Mouse (Mus musculus): Measurements from ENCODE around the gene Sp110.
"Not testable (repeated sequence)": the region's sequence is repeated elsewhere in the genome, so short reads cannot be mapped to it uniquely, and the experiment has no call there.

The Sp110 gene

DNA sequence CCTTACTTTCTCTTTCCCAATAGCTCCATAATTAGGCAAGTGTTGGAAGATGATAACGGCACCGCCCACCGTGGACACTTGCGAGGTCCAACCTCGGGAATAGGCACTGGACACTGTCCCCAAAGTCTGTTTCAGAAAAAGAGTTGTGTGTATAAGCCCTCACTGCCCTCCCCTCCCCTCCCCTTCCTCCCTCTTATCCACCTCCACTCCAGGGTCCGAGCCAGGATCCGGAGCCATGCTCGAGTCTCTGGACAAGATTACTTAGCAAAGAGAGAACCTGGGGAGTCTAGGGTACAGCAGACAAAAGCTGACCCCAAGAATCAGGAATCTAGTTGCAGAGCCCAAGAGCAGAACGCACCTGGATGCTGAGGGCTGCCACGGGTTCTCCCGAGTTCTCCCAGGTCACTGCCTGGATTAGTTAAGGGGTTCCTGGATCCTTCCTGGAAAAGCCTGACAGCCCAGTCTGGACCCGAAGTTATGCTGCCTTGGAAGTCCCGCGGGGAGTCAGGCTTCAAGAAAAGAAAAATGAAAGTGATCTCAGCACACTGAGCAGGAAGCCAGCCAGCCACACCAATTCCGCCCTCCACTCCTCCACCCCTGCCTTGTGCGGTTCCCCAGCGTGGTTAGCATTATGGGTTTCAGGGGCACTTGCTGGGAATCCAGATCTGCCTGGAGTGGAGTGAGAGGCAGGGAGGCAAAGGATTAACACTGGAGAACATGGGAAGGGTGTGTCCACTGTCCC is at the start of gene Sp110:
Gene Sp110, minus strand, starts transcription at position 547 of the 742 bp plus-strand sequence.
- DNase-seq (ENCODE audit: low spot score in 2 of 2) = not testable (repeated sequence)

DNA sequence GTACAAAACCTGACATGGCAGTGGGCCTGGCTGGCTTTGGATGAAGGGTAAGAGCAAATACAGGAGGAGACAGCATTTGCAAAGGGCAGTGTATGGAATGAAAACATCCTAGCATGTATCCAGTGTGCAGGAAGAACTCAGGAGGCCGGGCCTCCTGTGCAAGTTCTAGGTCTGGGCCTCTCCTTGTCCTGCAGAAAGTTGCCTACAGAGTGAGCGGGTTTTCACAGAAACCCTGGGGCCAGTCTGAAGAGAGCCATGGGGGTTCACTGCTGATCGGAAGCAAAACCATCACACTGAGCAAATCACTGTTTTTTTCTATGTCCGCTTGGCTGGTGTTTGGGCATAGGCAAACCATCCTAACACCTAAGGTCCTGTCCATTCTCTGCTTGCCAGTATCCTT is 39.5 kb upstream of the Sp110 start:
- DNase-seq (ENCODE audit: low spot score in 2 of 2) = not testable (repeated sequence)

DNA sequence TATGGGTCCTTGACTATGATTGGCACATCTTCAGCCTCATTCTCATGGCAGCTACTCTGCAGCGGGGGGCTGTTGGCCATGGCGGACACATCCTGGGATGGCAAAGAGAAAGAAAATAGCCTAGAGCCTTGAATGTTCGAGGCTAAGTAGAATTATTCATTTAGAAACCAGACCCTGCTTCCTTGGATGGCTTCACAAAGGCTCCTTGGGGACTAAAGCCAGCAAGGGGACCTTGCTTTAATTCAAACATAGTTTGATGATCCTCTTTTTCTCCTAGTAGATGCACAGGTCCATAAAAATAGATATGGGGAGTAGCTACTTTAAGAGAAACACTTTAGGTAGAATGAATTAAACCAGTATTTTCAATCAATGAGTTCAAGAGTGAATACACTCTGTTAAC is 38.3 kb upstream of the Sp110 start:
- DNase-seq (ENCODE audit: low spot score in 2 of 2) = not testable (repeated sequence)

DNA sequence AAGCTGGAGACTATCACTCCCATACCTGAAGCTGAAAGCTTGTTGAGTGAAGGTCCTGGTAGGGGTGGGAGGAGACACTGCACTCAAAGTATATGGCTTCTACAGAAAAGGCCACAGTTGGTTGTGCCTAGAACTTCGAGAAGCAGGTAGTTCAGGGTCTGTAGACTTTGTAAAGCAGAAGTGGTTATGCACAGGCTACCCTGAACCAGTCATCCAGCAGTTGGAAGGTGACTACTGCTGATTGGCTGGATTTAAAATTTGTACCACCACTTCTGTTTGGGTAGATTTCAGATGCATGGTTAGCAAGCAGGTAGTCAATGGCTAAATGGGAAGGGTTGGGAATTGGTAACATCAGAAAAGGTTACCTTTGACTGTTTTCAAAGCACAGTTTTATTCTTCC is 20.1 kb upstream of the Sp110 start:
- DNase-seq (ENCODE audit: low spot score in 2 of 2) = not testable (repeated sequence)

DNA sequence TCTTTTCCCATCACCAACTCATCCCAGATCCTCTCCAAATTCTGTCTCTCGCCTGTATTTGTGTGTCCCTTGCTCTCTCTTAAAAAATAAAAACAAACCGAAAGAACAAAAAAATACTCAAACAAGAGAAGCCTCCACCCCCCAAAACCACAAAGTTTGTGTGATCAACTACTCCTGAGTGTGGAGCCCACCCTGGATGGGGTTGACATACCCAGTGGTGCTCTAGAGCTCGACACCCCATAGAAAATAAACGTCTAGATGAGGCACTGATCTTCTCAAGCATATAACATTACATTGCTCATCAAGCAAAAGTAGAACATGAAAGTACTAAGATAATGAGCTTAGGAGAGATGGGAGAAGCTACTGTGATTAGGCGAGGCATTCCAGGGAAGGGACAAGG is 18.5 kb upstream of the Sp110 start:
- not testable (repeated sequence) for DNase-seq (ENCODE audit: low spot score in 2 of 2)

DNA sequence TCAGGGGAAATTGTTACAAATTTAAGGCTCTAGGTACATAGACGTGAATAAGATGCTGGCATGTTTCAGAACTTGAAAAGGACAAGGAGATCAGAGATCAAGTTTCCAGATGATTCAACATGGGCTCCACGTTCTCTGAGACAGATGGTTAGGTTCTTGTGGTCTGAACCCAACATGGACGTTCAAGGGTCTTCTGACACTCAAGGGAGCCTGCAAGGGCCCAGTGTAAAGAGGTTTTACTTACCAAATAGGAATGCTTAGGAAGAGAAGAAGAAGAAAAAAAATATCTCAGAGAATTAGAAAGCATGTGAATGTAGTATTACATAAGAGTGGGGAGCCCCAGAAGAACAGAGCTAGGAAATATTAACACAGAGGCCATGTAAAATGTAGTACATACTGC is 17.2 kb upstream of the Sp110 start:
- not testable (repeated sequence) for DNase-seq (ENCODE audit: low spot score in 2 of 2)

DNA sequence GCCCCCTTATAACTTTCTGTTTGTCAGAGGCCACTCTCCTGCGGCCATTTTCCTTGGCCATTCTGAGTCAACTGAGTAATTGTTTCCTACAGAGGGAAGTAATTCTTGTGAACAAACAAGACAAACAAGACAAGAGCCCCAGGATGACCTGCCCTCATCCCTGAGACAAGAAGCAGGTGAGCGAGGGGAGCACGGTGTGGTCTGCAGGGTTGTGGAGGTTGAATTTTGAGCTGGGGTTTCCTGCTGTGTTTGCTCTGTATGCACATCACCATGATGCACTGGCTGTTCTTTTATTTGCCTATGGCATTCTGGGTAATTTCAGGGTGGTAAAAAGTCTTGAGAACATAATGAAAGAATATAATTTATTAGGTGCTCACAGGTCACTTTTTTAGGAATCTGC is 16.5 kb upstream of the Sp110 start:
- not testable (repeated sequence) for DNase-seq (ENCODE audit: low spot score in 2 of 2)

DNA sequence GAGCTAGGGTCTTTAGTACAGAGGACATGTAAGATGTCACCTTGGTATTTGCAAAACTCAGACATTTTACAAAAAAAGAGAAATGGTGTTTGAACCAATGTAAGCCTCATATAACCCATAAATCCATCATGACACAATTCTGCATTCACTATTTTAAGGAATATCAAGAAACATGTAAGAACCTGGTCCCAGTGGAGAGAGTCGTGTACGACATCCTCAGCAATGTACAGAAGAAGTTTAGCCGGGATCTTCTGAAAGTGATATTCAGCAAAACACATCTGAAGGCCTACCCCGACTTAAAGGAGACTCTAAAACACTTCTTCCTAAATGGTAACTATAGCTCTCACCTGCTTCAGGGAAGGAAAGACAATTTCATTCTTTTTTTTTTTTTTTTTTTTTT is 12.0 kb upstream of the Sp110 start:
- not testable (repeated sequence) for DNase-seq (ENCODE audit: low spot score in 2 of 2)

DNA sequence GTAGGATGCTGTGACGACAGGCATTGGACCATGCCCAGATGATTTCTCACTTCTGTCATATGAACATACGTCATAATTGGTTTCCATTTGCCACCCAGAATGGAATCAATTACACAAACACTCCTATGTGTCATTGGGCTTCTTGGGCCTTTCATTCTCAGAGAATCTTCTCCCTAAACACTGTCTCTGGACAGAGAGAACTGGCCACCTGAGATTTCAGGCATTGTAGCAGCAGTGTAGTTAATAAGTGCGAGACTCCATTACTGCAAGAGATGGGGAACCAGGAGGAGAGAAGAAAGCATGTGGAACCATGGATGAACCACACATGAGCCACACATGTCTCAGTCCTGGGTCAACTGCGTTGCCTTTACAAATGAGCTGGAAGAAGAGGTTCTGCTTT is 9.7 kb upstream of the Sp110 start:
- not testable (repeated sequence) for DNase-seq (ENCODE audit: low spot score in 2 of 2)

DNA sequence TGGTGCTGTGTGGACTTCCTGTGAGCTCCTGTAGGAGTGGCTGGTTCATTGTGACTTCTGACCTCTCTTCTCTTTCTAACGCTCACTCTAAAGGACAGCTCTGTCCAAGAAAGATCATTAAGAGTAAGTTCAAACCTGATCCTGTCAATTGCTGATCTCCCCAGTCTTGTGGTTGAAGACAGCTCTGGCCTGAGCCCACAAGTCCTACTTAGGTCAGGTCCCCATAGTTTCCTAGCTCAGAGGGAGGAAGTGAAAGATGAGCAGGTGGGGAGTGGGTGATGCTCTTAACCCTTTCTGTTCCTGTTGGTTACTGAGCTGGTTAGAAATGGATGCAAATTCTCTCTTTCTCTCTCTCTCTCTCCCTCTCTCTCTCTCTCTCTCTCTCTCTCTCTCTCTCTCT is 5.7 kb upstream of the Sp110 start:
- DNase-seq (ENCODE audit: low spot score in 2 of 2) = not testable (repeated sequence)

DNA sequence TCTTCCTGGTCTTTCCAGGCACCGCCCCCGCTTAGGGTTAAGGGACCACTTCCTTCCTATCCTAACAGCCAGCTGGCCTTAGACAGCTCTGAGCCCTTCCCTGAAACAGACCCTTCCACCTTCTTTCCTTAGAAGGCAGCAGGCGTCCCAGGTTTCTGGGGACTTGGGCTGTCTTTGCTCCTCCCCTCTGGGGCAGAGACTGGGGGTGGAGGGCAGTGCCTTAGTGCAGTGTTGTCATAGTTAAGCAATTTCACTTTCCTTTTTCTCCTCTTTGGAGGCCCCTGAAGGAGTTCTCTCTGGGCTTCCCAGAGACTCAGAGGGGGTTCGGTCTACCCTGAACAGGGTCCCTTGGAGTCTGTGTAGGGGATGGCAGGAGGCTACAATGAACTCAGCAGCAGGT is 2.2 kb upstream of the Sp110 start:
- DNase-seq (ENCODE audit: low spot score in 2 of 2) = peak; percentile 63 to 69

DNA sequence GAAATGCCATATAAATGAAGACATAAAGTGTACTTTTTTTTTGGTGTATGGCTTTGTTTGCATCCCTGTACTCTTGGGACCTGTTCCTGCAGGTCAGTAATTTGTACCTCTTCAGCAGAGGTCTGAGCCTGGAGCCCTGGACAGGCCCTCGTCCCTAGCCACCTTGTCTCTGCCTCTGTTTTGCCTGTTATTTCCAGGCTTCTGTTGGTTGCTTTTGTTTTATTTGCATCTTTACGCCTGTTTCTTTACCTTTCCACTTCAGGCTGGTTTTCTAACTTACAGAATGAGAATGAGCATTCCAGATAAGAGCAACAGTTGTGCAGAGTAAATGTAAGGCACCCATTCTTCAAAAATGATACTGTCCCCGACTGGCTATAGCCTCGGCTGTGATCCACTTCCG is 1.5 kb upstream of the Sp110 start, which contains the start of gene Sp140:
Gene Sp140, plus strand, starts transcription at position 301 of the 400 bp plus-strand sequence.
- DNase-seq (ENCODE audit: low spot score in 2 of 2) = not testable (repeated sequence)

DNA sequence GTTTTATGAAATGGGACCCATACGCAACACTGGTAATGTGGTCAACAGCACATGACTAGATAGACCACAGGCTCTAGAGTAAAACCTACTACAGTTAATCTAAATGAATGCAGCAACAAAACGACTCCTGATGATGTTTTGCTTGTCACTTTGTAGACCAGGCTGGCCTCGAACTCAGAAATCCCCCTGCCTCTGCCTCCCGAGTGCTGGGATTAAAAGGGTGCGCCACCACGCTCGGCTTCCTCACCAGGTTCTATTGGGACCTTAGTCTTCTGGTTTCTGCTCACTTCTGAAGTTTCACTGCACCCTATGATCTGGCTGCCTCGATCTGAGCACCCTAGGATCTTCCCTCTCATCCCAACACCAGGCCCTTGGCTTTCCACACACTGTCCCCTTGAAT is 6.1 kb downstream of the Sp110 start:
- not testable (repeated sequence) for DNase-seq (ENCODE audit: low spot score in 2 of 2)

DNA sequence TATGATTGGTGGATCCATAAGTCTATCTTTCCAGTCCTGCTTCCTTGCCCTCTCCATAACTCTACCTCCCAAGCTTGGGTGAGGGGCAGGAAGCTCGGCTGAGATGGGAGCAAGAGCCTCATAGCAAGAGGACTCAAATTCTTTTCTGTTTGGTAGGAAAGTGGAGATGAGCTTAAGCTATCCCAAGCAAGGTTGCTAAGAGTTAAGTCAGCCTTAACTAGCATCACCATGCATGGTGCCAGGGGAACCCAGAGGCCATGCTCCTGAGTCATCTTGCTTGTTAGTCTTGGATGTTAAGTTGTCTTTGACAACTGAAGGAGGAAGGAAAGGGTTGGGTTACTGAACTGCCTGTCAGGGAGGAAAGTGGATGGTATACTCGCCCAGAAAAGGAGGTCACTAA is 9.9 kb downstream of the Sp110 start:
- DNase-seq (ENCODE audit: low spot score in 2 of 2) = not testable (repeated sequence)

DNA sequence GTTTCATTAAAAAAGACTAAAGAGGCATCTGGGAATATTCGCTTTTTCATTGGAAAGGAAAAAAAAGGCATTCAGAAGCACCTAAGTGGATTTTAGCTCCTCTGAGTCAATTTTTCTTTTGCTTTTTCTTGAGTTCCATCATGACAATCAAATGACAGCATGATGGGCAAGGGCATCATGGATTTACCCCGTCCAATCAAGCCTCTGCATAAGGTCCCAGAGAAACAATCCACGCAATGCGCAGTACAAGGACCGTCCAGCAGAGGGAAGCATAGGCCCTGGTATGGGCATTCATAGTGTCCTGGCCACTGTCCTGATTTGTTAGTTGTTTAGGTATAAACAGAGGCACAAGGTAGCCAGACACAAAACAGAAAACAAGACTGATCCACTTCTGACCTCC is 17.1 kb downstream of the Sp110 start:
- DNase-seq (ENCODE audit: low spot score in 2 of 2) = not testable (repeated sequence)

DNA sequence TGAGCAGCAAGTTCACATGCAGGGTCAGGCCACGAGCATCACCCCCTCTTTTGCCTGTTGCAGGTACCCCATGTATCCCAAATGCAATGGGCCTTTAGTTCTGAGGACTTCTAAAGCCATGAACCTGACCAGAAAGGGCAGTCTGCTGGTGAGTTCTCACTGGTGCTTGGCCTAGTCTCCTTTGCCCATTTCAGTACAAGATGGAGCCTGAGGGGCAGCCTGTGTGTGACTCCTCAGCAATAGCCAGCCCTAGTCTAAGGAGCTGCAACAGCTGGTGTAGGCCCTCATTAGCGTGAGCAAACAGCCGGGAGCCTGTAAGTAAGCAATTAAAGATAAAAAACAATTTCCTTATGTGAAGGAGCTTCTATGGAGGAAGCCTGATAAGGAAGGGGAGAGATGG is 18.0 kb downstream of the Sp110 start:
- DNase-seq (ENCODE audit: low spot score in 2 of 2) = not testable (repeated sequence)

DNA sequence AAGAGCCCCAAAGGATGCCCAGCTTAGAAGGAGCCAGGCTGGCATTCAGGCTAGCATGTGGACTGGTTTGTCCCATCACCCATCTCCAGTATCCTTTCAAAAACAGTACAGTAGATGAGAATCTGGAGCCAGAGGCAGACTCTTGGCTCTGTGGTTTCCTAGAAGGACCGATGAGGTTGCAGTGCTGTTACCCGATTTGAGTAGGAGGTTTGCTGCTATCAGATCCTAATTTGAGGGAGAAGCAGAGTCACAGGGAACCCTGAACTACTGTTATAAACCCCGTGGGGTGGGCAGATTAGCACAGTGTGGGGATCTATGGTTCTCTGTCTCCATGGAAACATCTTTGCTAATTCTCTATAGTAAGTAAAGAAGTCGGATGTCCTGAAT is 18.5 kb downstream of the Sp110 start:
- DNase-seq (ENCODE audit: low spot score in 2 of 2) = not testable (repeated sequence)

DNA sequence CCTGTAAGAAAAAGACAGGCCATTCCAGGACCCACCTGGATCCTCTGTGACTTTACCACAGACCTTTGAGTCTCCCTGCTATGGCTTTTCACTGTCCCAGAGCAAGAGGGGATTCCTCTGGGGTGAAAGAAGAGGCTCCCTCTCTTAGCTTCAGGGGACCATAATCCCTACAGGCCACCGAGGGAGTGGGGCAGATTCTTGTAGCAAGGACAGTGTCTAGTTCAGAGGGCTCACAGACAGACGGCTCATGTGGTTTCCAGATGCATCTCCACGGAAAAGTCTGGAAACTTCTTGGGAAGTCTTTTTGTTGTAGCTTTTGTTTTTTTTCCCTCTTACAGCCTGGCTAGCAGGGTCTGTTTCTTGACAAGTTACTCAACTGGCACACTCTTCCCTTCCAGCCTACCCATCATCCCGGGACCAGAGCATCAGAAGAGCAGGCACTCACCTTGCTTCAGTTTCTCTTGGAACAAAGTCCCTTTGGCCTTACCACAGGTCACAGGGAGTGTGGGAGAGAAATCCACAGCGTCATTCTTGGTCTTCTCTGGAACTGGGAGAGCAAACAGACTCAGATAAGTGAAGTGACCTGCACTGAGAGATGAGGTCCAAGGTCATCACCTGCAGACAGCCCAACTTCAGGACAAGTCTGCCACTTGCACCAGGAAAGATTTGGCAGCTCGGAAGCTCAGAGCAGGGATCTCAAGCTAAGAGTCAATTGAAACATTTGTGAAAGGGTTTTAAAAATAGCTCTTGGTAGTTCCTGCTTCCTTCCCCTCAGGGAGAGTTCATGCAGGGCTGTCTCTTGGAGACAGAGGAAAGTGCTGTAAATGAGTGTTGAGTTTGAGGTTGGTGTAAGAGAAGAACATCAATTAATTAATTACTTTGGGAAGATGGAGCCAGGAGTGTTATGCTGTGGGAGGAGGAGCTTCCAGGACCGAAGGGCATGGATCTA is 19.1 kb downstream of the Sp110 start:
- not testable (repeated sequence) for DNase-seq (ENCODE audit: low spot score in 2 of 2)

DNA sequence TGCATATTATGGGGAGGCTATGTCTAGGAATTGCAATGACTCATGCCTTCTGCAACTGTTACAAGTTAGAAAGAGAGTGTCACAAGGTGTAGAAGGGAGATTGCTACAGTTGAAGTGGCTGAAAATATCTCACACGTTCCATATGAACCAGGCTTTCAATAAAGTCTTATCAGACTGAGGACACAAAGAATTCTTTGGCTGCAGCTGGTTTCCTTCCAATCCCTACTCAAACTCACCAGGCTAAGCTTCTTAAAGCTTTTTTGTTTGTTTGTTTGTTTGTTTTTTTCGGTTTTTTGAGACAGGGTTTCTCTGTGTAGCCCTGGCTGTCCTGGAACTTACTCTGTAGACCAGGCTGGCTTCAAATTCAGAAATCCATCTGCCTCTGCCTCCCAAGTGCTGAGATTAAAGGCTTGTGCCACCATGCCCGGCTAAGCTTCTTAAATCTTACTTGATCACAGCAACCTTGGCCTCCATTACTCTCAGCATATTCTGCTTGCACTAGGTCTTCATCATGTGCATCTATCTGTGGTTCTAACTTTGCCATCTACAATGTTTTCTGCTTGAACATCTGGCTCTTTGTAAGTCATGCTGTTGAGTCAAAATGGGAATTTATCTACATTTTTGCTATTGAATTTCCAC is 20.1 kb downstream of the Sp110 start:
- DNase-seq (ENCODE audit: low spot score in 2 of 2) = not testable (repeated sequence)

DNA sequence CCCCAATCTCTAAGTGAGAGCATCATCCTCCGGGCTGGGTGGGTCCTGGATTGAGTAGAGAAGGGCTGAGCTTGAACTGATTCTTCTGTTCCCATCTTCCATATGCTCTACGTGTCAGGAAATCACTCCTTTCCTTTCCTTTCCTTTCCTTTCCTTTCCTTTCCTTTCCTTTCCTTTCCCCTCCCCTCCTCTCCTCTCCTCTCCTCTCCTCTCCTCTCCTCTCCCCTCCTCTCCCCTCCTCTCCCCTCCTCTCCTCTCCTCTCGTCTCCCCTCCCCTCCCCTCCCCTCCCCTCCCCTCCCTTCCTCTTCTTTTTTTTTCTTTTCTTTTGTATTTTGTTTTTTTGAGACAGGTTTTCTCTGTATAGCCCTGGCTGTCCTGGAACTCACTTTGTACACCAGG is 23.2 kb downstream of the Sp110 start, which contains the start of gene G530012D18Rik:
Gene G530012D18Rik, plus strand, starts transcription at position 301 of the 400 bp plus-strand sequence.
- DNase-seq (ENCODE audit: low spot score in 2 of 2) = not testable (repeated sequence)

DNA sequence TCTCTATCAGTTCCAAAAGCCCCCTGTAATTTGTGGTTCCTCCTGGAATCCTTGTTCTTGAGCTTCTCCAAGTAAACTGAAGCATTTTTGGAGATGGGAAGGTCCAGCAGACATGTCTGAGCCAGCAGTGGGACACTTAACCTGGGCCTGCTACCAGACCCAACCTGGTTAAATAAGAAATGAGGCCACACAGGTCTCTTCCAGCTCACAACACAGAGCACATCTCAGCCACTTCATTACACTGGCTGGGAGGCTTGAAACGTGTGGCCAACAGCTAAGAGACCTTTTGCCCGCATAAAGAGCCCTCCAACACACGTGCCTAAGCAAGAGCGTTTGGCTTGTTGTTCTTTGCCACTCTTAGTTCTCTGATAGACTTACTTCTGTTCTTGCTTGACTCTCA is 25.1 kb downstream of the Sp110 start:
- DNase-seq (ENCODE audit: low spot score in 2 of 2) = not testable (repeated sequence)

DNA sequence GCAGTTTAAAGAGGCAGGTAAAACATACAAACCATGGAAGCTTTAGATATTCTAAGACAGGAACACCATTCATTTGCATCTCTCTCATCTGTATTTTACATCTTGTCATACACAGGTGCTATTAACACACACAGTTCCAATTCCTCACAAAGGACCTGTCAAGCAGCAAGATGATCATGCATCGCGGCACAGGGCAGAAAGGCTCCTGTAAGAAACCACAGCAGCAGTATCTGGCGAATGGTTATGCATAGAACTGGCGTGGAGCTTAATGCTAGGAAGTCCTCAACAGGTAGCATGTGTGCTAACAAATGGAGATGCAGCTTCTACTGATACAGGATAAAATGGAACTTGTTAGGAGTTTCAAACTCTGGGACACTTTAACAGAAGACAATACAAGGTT is 43.4 kb downstream of the Sp110 start:
- peak in 1 of 2 experiments; percentile 26 for DNase-seq (ENCODE audit: low spot score in 2 of 2)

Measured in heart, adult 9 months (tissue).